Mouse (Mus musculus) macrophage (primary cell): ENCODE results near the gene Tmprss11a. TPM values are rescaled to one million over a fixed set of nuclear protein-coding genes. Genes with fewer than 3 reads are reported as not detected.

Source experiments
- H3K27ac ChIP-seq: fragments of 350-480 bp; formaldehyde crosslinking; 2 replicates; pipeline ENCODE4 v1.9.0; 2021
- H3K36me3 ChIP-seq: fragments of 350-480 bp; formaldehyde crosslinking; 2 replicates; pipeline ENCODE4 v1.9.0; 2021; ENCODE audit errors: inconsistent target
- H3K4me3 ChIP-seq: fragments of 350-480 bp; formaldehyde crosslinking; 2 replicates; pipeline ENCODE4 v1.9.0; 2021; ENCODE audit errors: inconsistent target
- H3K79me2 ChIP-seq: fragments of 350-480 bp; formaldehyde crosslinking; 2 replicates; pipeline ENCODE4 v1.9.0; 2021; ENCODE audit errors: inconsistent target
- WGBS: methylation state at CpG from one replicate; pipeline ENCODE4 v1.1.7; 2026; ENCODE audit warnings: inconsistent platforms; ENCODE audit not compliant: missing documents; 5-methylcytosine and 5-hydroxymethylcytosine counted together
- polyA plus RNA-seq: library from polyadenylated mRNA; stranded (reverse); fragments of 250-400 nt; gene quantifications from 3 replicates; pipeline ENCODE4 v1.2.4, GENCODE M21; 2018; ENCODE audit warnings: inconsistent platforms

Gene Tmprss11a
- polyA plus RNA-seq, 1 experiment from 2014 or later: not detected

GRCm38 (mm10) chr5:86407941-86408340 lies 60.8 kb downstream of the Tmprss11a start:
- Histone ChIP-seq H3K27ac (no peak overlapping the region), H3K4me3 (no peak overlapping the region), H3K36me3 (no peaks in the 10 kb centered on the region), H3K79me2 (no peaks in the 10 kb centered on the region)
- WGBS: 93% methylated on average over 2 of the region's 2 CpGs

GRCm38 (mm10) chr5:86407191-86407590 lies 61.6 kb downstream of the Tmprss11a start:
- H3K36me3 ChIP-seq: no peaks in the 10 kb centered on the region
- H3K4me3 ChIP-seq: no peak overlapping the region
- WGBS: 86% methylated on average over 3 of the region's 3 CpGs
- no peak overlapping the region for H3K27ac ChIP-seq
- no peaks in the 10 kb centered on the region for H3K79me2 ChIP-seq

DNA sequence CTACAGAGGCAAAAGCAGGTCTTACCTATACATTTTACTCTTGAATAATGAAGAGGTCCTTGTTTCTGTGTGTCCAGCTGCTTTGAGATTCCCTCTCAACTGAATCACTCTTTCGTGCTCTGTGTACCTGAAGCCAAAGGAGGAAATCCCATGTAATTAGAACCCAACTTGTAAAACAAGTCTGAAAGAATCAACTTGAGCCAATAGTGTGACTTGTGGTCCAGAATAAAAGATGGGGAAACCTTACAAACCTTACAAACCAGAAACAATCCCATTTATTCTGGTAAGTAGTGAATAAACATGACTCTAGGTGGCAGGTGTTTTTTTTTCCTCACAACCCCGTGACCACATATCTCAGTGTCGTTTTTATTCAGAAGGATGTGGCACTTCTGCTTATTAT lies 95.5 kb downstream of the Tmprss11a start, which contains the start of gene Tmprss11d:
Gene Tmprss11d (minus strand): TSS at position 101 of the 400 bp plus-strand sequence.
- Histone ChIP-seq H3K79me2 (no peaks in the 10 kb centered on the region), H3K27ac (no peak within 1 kb of the TSS), H3K4me3 (no peak within 1 kb of the TSS), H3K36me3 (no peaks in the 10 kb centered on the region)
- 84% methylated on average over 3 of the region's 3 CpGs for WGBS

Other genes starting within 250 kb of the Tmprss11a start
- gene Tmprss11c, start 179.7 kb downstream of the Tmprss11a start, polyA plus RNA-seq: not detected in 3 replicates
- not detected in 3 replicates for gene Tmprss11d, start 95.6 kb downstream of the Tmprss11a start, polyA plus RNA-seq
- not detected in 3 replicates for gene Tmprss11g, start 49.6 kb upstream of the Tmprss11a start, polyA plus RNA-seq
- not detected in 3 replicates for gene Tmprss11f, start 163.4 kb upstream of the Tmprss11a start, polyA plus RNA-seq
- gene Tmprss11b, start 207.4 kb upstream of the Tmprss11a start, polyA plus RNA-seq: not detected in 3 replicates